Mouse (Mus musculus): ENCODE measurements at regions not wholly inside any gene's neighbourhood (a gene's known extent, or its start where the extent isn't known, plus 50 kb on each side); places are given as distances from the start of the nearest gene placed in this dataset.
"Not testable (repeated sequence)": the region's sequence is repeated elsewhere in the genome, so short reads cannot be mapped to it uniquely, and the experiment has no call there.

DNA sequence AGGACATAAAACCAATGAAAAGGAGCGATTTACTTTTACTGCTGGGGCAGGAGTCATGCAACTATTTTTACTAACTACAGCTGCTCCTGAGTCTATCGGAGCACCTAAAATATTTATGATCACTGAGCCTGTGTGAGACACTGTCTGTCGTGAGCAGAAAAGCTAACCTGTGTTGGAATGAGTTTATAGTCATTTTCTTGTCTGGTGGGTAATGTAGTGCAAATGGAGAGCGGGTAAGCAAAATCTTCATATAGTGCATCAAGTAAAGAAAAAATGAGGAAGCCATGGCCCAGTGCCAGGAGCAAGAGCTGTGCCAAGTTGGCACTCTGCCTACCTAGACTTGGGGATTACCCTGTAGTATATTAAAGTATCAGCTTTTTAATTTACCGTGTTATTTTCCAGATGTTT lies 1363.1 kb upstream of the Got2 start:
- Histone ChIP-seq H3K9ac (ENCODE audit: low read length) (no peak overlapping the region), H3K4me3 (ENCODE audit: control insufficient read depth in 1 of 2, insufficient read depth in 1 of 2, low read depth in 1 of 2, low read length in 2 of 2) (no peak overlapping the region), H3K27ac (replicated peaks in 1 of 2; ENCODE audit: control insufficient read depth in 1 of 2, insufficient read depth in 1 of 2, low read depth in 2 of 2, low read length in 2 of 2) (no peak overlapping the region), H3K36me3 (ENCODE audit: control insufficient read depth, insufficient read depth, low read length) (no peaks in the 10 kb centered on the region), H3K9me3 (ENCODE audit: control insufficient read depth, low read length) (no peaks in the 10 kb centered on the region), H3K27me3 (ENCODE audit: control insufficient read depth, insufficient read depth, low read length) (no peaks in the 10 kb centered on the region), H3K4me1 (ENCODE audit: control insufficient read depth in 2 of 2, insufficient read depth in 2 of 2, low read length in 2 of 2) (no peaks in the 10 kb centered on the region), H3K4me2 (ENCODE audit: low read length) (no peak overlapping the region)
- ATAC-seq (ENCODE audit: insufficient number of reproducible peaks, insufficient read depth, low FRiP score, low read depth), result no peak
- WGBS, result 65% methylated on average over 5 of the region's 5 CpGs

DNA sequence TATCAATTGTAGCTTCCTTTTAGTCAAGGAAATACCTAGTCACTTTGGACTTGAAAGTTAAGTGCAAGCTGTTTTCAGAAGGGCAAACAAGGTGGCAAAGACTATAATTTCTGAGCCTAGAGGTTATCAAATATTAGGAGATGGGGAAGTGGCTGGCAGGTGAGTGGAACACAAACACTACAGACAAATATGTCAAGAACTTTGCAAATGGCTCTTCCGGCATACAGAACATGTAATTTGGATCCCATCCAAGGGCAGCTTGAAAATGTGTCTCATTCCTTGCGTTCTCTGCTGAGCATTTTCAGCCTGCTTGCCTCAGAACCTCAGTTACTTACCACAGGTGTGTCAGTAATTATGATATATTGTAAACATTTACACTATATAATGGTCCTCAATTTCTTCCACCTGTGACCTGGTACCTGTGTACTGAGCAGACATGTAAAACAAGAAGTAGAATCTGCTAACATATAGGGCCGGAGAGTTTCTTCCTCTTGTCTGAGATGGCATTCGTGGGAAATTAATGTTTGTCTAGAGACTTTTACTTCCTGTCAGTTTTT lies 1346.3 kb upstream of the Got2 start:
- Histone ChIP-seq H3K4me1 (ENCODE audit: control insufficient read depth in 2 of 2, insufficient read depth in 2 of 2, low read length in 2 of 2) (no peaks in the 10 kb centered on the region), H3K36me3 (ENCODE audit: control insufficient read depth, insufficient read depth, low read length) (no peaks in the 10 kb centered on the region), H3K27me3 (ENCODE audit: control insufficient read depth, insufficient read depth, low read length) (no peaks in the 10 kb centered on the region), H3K4me3 (ENCODE audit: control insufficient read depth in 1 of 2, insufficient read depth in 1 of 2, low read depth in 1 of 2, low read length in 2 of 2) (no peak overlapping the region), H3K4me2 (ENCODE audit: low read length) (no peak overlapping the region), H3K9me3 (ENCODE audit: control insufficient read depth, low read length) (no peaks in the 10 kb centered on the region), H3K9ac (ENCODE audit: low read length) (no peak overlapping the region), H3K27ac (replicated peaks in 1 of 2; ENCODE audit: control insufficient read depth in 1 of 2, insufficient read depth in 1 of 2, low read depth in 2 of 2, low read length in 2 of 2) (no peak overlapping the region)
- ATAC-seq (ENCODE audit: insufficient number of reproducible peaks, insufficient read depth, low FRiP score, low read depth), result no peak
- 68% methylated on average over 4 of the region's 4 CpGs for WGBS

GRCm38 (mm10) chr8:97232619-97233376 lies 1344.5 kb upstream of the Got2 start:
- H3K4me3 ChIP-seq (ENCODE audit: control insufficient read depth in 1 of 2, insufficient read depth in 1 of 2, low read depth in 1 of 2, low read length in 2 of 2), result no peak overlapping the region
- H3K36me3 ChIP-seq (ENCODE audit: control insufficient read depth, insufficient read depth, low read length), result no peaks in the 10 kb centered on the region
- no peak overlapping the region for H3K4me2 ChIP-seq (ENCODE audit: low read length)
- H3K27ac ChIP-seq (replicated peaks in 1 of 2; ENCODE audit: control insufficient read depth in 1 of 2, insufficient read depth in 1 of 2, low read depth in 2 of 2, low read length in 2 of 2), result no peak overlapping the region
- H3K27me3 ChIP-seq (ENCODE audit: control insufficient read depth, insufficient read depth, low read length), result no peaks in the 10 kb centered on the region
- 58% methylated on average over 2 of the region's 2 CpGs for WGBS
- ATAC-seq (ENCODE audit: insufficient number of reproducible peaks, insufficient read depth, low FRiP score, low read depth), result no peak
- H3K9ac ChIP-seq (ENCODE audit: low read length), result no peak overlapping the region
- no peaks in the 10 kb centered on the region for H3K9me3 ChIP-seq (ENCODE audit: control insufficient read depth, low read length)
- no peaks in the 10 kb centered on the region for H3K4me1 ChIP-seq (ENCODE audit: control insufficient read depth in 2 of 2, insufficient read depth in 2 of 2, low read length in 2 of 2)

GRCm38 (mm10) chr8:97231652-97232051 lies 1343.3 kb upstream of the Got2 start:
- Histone ChIP-seq H3K9ac (ENCODE audit: low read length) (no peak overlapping the region), H3K4me1 (ENCODE audit: control insufficient read depth in 2 of 2, insufficient read depth in 2 of 2, low read length in 2 of 2) (no peaks in the 10 kb centered on the region), H3K9me3 (ENCODE audit: control insufficient read depth, low read length) (no peaks in the 10 kb centered on the region), H3K4me3 (ENCODE audit: control insufficient read depth in 1 of 2, insufficient read depth in 1 of 2, low read depth in 1 of 2, low read length in 2 of 2) (no peak overlapping the region), H3K27ac (replicated peaks in 1 of 2; ENCODE audit: control insufficient read depth in 1 of 2, insufficient read depth in 1 of 2, low read depth in 2 of 2, low read length in 2 of 2) (no peak overlapping the region), H3K4me2 (ENCODE audit: low read length) (no peak overlapping the region), H3K27me3 (ENCODE audit: control insufficient read depth, insufficient read depth, low read length) (no peaks in the 10 kb centered on the region), H3K36me3 (ENCODE audit: control insufficient read depth, insufficient read depth, low read length) (no peaks in the 10 kb centered on the region)
- ATAC-seq (ENCODE audit: insufficient number of reproducible peaks, insufficient read depth, low FRiP score, low read depth), result no peak
- WGBS, result 76% methylated on average over 5 of the region's 5 CpGs

DNA sequence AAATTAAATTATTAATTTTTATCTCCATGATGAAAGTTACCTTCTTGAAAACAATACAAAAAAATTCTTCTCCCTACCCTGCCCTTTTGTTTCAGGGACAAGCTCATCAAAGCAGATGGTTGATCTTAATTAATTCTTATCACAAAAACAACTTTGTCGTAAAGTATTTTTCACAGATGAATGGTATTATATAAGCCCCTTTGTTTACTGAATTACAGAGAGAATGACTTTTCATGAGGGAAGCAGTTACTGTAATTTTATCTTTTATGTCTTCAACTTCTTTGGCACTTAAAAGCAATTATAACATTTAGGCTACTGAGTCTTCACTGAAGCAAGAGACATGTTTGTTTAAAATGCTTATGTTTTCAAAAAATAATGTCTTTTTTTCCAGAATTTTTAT lies 1303.5 kb upstream of the Got2 start:
- Histone ChIP-seq H3K36me3 (ENCODE audit: control insufficient read depth, insufficient read depth, low read length) (no peaks in the 10 kb centered on the region), H3K4me1 (ENCODE audit: control insufficient read depth in 2 of 2, insufficient read depth in 2 of 2, low read length in 2 of 2) (no peaks in the 10 kb centered on the region), H3K27ac (replicated peaks in 1 of 2; ENCODE audit: control insufficient read depth in 1 of 2, insufficient read depth in 1 of 2, low read depth in 2 of 2, low read length in 2 of 2) (no peak overlapping the region), H3K4me2 (ENCODE audit: low read length) (no peak overlapping the region), H3K27me3 (ENCODE audit: control insufficient read depth, insufficient read depth, low read length) (no peaks in the 10 kb centered on the region), H3K4me3 (ENCODE audit: control insufficient read depth in 1 of 2, insufficient read depth in 1 of 2, low read depth in 1 of 2, low read length in 2 of 2) (no peak overlapping the region), H3K9ac (ENCODE audit: low read length) (no peak overlapping the region), H3K9me3 (ENCODE audit: control insufficient read depth, low read length) (no peaks in the 10 kb centered on the region)
- no peak for ATAC-seq (ENCODE audit: insufficient number of reproducible peaks, insufficient read depth, low FRiP score, low read depth)
- WGBS, result 79% methylated on average over 1 of the region's 1 CpGs

GRCm38 (mm10) chr8:97183831-97184230 lies 1295.5 kb upstream of the Got2 start:
- not testable (repeated sequence) for H3K9ac ChIP-seq (ENCODE audit: low read length); H3K27ac ChIP-seq (replicated peaks in 1 of 2; ENCODE audit: control insufficient read depth in 1 of 2, insufficient read depth in 1 of 2, low read depth in 2 of 2, low read length in 2 of 2); H3K27me3 ChIP-seq (ENCODE audit: control insufficient read depth, insufficient read depth, low read length); ATAC-seq (ENCODE audit: insufficient number of reproducible peaks, insufficient read depth, low FRiP score, low read depth); H3K36me3 ChIP-seq (ENCODE audit: control insufficient read depth, insufficient read depth, low read length); H3K4me1 ChIP-seq (ENCODE audit: control insufficient read depth in 2 of 2, insufficient read depth in 2 of 2, low read length in 2 of 2); H3K4me3 ChIP-seq (ENCODE audit: control insufficient read depth in 1 of 2, insufficient read depth in 1 of 2, low read depth in 1 of 2, low read length in 2 of 2); H3K4me2 ChIP-seq (ENCODE audit: low read length); H3K9me3 ChIP-seq (ENCODE audit: control insufficient read depth, low read length)
- 89% methylated on average over 13 of the region's 13 CpGs for WGBS

GRCm38 (mm10) chr8:97182456-97182855 lies 1294.1 kb upstream of the Got2 start:
- not testable (repeated sequence) for H3K27ac ChIP-seq (replicated peaks in 1 of 2; ENCODE audit: control insufficient read depth in 1 of 2, insufficient read depth in 1 of 2, low read depth in 2 of 2, low read length in 2 of 2); H3K4me1 ChIP-seq (ENCODE audit: control insufficient read depth in 2 of 2, insufficient read depth in 2 of 2, low read length in 2 of 2); ATAC-seq (ENCODE audit: insufficient number of reproducible peaks, insufficient read depth, low FRiP score, low read depth); H3K9me3 ChIP-seq (ENCODE audit: control insufficient read depth, low read length); H3K4me2 ChIP-seq (ENCODE audit: low read length); H3K4me3 ChIP-seq (ENCODE audit: control insufficient read depth in 1 of 2, insufficient read depth in 1 of 2, low read depth in 1 of 2, low read length in 2 of 2); H3K27me3 ChIP-seq (ENCODE audit: control insufficient read depth, insufficient read depth, low read length); H3K9ac ChIP-seq (ENCODE audit: low read length); H3K36me3 ChIP-seq (ENCODE audit: control insufficient read depth, insufficient read depth, low read length)

All from heart, embryonic 14.5 days (tissue).